Mouse (Mus musculus): Measurements from ENCODE around the gene Slc16a13. TPM values are rescaled to one million over a fixed set of nuclear protein-coding genes. Genes with fewer than 3 reads are reported as not detected.

The Slc16a13 gene
- total RNA-seq, 2 experiments from 2014 or later: 0.19 to 2.4 TPM

DNA sequence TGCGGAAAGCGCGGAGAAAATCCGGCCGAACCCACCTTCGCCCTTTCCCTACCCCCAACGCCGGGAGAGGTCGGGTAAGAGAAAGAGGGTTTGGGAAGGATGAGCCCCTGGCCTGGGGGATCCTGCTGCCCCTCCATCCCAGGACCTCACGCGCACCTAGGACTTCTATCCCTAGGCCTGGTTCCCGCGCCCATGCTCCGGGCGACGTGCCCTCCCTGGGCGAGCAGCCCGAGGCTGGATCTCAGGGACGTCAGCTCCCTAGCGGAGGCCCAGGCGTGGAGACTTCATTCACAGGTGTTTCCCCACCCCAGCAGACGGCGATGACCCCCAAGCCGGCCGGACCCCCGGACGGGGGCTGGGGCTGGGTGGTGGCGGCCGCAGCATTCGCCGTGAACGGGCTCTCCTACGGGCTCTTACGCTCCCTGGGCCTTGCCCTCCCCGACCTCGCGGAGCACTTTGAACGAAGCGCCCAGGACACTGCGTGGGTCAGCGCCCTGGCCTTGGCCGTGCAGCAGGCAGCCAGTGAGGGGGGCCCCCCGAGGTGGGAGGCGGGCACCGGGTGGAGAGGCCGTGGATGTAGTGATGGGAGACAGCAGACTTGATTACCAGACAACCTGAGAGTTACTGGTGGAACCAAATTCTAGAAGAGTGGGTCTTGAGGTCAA lies 6.5 kb downstream of the Slc16a13 start:
- no peak; the same call in 1 of the 2 replicates for ATAC-seq (replicated peaks; ENCODE audit: low FRiP score, low TSS enrichment, poor library complexity, severe bottlenecking)

DNA sequence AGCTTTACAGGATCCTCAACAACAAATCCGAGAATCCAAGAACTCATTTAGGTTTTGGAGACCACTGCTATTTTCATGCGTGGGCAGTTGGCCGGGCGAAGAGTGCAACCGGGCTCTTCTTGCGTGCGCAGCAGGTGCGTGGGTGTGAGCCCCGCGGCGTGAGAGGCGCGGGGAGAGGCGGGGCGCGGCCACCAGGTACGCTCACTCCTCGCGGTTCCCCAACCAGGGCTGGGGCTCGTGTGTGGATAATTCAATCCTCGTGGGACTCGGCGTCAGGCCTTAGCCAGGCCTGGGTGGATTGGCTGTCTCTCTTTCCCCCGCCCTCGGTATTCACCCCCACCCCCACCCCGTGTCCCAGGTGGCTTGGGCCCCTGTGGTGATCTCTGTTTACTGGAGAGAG lies 7.1 kb downstream of the Slc16a13 start:
- no peak for ATAC-seq (replicated peaks; ENCODE audit: low FRiP score, low TSS enrichment, poor library complexity, severe bottlenecking)

DNA sequence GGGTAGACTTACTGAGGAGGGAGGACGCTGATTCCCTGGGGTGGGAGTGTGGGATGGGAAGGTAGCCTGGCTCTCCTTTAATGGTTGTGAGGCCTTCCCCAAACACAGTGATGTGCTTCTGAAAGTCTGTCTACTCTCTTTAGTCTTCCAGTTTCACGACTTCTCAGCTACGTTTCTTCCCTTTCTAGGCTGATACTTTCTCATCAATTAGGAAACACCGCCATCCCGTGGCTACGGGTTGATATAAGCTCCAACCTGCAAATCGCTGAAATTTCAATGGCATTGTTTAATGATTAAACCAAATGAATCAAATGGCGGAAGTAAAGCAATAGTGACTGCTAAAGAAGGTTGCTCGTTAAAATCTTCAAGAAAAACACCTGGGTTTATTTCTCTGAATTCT lies 8.0 kb downstream of the Slc16a13 start:
- ATAC-seq (replicated peaks; ENCODE audit: low FRiP score, low TSS enrichment, poor library complexity, severe bottlenecking): peak; percentile 40; the same call in 1 of the 2 replicates

DNA sequence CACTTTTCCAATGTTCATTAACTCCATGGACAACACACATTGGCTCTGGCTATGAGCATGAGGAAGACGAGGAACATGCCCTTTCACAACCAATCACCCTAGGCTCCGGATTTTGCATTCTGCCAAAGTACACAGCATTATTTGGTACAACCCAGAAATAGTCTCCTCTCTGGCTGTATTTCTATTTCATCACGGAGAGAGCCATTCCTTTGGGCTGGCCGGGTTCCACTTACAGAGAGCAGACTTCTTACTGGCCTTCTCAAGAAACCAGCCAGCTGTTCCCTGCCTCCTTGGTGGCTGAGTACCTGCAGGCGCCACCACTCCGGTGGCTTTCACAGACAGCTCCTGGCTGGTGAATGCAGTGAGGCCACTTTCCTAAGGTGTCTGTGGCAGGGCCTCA lies 8.4 kb downstream of the Slc16a13 start, which contains the start of gene Slc16a11:
Gene Slc16a11, plus strand, starts transcription at position 330 of the 400 bp plus-strand sequence.
- ATAC-seq (replicated peaks; ENCODE audit: low FRiP score, low TSS enrichment, poor library complexity, severe bottlenecking): no peak

DNA sequence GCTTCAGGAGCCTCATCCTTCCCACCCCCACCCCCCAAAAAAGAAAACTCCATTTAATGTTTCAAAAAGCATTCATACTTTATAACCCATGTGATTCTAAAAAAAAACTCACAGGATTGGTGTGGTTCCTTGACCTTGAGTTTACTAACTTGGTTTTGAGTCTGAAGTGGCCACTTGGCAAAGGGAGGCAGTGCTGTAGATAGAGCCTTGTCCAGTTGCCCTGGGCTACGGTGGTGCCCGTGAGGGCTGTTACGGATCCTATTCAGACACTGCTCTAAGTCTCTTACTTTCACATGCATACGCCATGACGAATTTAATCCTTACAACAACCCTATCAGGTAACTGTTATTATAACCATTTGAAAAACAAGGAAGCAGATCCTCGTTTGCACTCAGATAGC lies 8.9 kb downstream of the Slc16a13 start:
- ATAC-seq (replicated peaks; ENCODE audit: low FRiP score, low TSS enrichment, poor library complexity, severe bottlenecking): no peak

DNA sequence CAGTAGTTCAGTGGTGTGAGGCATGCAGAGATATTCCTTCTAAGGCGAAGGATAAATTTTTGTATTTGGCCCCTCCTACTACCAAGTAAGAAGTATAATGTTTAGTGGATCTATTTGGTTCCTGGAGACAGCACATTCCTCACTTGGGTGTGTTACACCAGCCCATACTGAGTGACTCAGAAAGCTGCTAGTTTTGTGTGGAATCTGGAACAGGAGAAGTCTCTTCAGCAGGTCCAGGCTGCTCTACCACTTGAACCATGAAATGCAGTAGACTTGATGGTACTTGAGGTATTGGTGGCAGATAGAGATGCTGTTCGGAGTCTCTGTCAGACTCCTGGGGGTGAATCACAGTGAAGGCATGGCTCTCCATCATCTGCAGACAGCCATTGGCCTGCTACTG lies 10.2 kb downstream of the Slc16a13 start:
- no peak for ATAC-seq (replicated peaks; ENCODE audit: low FRiP score, low TSS enrichment, poor library complexity, severe bottlenecking)

DNA sequence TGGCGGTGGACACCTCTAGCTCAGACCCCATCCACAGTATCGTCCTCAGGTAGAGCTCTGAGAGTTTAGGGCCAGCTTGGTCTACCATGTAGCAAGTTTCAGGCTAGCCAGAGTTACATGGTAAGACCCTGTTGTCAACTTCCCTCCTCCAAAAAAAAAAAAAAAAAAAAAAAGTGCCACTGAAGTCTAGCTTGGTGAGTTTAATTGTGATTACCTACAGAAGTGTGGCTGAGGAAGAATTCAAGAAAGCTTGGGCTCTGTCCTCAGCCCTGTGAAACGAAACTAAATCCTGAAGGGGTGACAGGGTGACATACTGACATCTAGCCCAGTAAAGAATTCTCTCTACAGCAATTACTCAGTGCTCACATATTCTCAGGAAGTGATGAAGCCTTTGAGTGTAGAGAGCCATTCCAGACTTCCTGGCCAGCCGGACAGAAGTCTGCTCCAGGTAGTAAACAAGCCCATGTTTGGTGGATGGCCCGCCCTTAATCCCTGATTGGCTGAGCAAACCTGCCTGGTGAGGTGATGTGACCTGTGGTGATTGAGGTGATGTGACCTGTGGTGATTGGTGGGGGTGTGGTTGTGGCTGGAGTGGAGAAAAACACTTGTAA lies 12.0 kb downstream of the Slc16a13 start:
- no peak for ATAC-seq (replicated peaks; ENCODE audit: low FRiP score, low TSS enrichment, poor library complexity, severe bottlenecking)

DNA sequence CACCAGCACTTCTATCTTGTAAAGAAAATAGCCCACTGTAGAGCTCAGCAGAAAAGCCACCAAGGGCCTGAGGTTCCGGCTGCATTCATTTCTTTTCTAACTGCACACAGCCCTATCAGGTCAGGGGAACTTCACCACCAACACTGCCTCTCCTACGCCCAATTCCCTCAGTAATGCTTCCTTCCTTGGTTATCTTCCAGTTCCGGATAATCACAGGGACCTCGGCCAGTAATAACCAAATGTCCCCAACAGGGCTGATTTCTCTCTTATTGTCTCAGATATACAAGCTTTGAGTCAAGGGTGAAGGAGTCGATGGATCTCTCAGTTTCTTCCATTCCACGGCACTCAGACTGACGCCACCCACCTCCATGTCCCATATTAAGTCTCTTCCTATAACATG lies 13.6 kb downstream of the Slc16a13 start:
- ATAC-seq (replicated peaks; ENCODE audit: low FRiP score, low TSS enrichment, poor library complexity, severe bottlenecking): no peak

DNA sequence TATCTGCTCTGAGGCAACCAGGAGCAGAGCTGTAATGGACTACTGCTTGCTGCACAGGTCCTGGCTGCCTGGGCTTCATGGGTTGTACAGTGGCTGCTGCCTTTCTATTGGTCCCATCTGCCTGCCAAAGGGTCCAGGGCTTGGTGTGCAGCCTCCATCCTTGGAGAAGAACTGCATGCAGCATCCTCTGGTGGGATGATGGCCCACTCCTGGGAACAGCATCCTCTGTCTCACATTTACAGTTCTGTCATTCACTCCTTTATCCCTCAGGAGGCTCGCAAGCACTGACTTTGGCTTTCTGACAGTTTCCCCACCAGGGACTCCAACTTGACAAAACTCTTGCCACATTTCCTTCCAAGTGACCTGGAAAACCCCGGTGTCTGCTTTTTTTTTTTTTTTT lies 14.1 kb downstream of the Slc16a13 start:
- no peak for ATAC-seq (replicated peaks; ENCODE audit: low FRiP score, low TSS enrichment, poor library complexity, severe bottlenecking)

DNA sequence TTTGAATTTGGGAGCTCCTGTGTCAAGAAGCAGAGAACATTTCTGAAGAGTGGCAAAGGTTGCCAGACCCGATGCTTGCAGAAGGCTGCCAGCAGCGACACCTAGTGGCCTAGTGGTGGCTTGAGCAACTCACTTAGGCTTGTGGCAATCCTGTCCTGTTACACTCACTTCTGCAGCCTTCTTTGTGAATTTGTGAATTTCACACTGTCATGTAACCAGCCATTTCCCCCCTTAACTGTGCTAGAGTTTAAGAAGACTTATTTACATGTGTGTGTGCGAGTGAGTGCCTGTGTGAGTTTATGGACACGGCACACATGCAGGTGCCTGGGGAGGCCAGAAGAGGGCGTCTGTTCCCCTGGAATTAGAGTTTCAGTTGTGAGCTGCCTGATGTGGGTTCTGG lies 19.2 kb downstream of the Slc16a13 start:
- ATAC-seq (replicated peaks; ENCODE audit: low FRiP score, low TSS enrichment, poor library complexity, severe bottlenecking): peak; percentile 83

DNA sequence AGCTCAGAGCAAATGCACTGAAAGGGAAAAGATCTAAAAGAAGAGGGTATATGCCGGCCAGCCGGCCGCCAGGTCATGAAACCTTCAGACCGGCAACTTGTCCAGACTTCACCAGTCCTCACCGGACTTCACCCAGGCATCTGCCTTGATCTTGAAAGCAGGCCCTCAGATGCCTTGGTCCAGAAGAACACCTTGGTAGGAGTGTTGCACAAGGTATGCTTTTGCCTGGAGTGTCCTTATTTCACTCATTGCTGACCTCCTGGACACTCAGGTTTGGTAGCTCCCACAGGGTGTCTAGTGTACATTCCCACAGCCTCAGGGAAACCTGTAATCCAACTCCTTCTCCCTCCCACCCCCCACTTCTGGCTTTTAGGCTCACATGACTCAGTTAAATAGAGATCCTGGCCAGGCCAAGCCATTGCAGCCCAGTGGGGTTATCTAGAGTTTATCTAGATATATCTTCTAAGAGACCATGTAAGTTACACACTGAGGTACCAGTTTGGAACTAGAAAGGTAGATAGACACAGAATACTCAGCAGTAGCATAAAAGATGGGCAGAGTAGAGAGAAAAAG lies 20.7 kb downstream of the Slc16a13 start:
- ATAC-seq (replicated peaks; ENCODE audit: low FRiP score, low TSS enrichment, poor library complexity, severe bottlenecking): no peak

DNA sequence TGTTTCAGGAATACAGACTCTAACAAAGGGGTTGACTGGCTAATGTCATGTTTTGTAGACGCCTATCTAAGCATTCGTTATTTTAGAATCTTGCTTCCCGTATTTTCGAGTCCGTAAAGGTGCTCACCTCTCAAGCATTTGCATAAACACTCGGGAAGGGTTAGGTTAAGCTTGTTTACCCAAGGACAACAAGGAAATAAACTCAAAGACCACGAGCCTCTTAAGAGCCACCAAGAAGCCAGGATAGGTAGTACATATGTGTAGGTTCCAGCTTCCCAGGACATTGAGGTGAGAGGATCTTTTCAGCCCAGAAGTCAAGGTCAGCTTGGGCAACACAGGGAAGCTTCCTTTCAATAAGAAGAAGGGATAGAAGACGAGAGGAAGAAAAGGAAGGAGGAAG lies 21.8 kb downstream of the Slc16a13 start:
- ATAC-seq (replicated peaks; ENCODE audit: low FRiP score, low TSS enrichment, poor library complexity, severe bottlenecking): no peak

DNA sequence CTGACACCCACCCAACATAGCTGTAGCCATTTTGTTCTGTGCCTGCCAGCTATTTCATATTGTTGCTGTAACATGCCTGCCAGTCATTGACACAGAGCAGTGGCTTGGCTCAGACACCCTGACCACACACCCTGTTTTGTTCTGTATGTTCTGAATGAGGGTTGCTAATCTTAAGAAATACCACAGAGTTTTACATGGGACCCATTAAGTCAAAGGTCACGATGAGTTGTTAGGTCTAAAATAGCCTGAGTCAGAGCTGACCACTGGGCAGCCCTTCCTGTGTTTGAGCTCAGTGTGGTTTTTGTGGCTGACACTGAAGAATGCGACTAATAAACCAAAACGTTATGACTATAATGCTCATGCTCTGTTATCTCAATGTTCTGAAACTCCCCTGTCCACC lies 22.5 kb downstream of the Slc16a13 start:
- ATAC-seq (replicated peaks; ENCODE audit: low FRiP score, low TSS enrichment, poor library complexity, severe bottlenecking): no peak

DNA sequence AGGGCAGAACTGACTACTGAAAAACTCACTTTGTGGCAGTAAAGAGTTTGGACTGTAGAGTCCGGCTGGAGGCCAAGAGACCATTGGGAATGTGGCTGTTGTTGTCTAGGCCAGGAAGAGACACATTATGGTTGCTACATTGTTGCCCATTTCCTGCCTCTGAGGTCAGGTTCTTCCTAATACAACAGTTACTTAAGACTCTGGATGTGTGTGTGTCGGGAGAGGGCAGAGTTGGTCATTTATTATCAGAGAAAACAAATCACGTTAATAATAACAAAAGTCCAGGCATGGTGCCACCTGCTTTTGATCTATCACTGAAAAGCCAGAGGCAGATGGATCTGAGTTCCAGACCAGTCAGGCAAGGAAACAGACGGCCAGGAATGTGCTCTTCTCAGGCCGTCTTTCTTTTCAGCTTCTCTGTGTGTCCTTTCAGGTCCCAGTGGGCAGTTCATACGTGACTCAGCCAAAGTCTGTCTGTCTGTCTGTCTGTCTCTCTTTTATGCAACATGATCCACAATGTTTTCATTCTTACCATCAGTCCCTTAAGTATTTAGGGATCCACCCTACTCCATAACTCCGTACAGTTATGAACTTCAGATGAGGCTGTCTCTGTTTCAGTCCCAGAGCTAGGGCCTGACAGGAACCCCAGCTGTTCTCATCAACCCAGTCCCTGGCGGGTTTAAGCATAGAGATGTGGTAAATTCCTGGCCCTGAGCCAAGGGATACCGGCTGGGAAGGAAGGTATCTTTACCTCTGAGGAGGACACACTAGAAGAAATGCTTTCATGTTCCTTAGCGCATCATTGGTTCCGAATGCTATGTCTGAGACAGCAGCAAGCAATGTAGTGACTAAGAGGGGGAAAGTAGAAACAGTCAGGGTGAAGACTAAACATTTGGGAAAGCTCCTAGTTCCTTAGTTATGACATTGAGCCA lies 27.2 kb downstream of the Slc16a13 start:
- ATAC-seq (replicated peaks; ENCODE audit: low FRiP score, low TSS enrichment, poor library complexity, severe bottlenecking): no peak

DNA sequence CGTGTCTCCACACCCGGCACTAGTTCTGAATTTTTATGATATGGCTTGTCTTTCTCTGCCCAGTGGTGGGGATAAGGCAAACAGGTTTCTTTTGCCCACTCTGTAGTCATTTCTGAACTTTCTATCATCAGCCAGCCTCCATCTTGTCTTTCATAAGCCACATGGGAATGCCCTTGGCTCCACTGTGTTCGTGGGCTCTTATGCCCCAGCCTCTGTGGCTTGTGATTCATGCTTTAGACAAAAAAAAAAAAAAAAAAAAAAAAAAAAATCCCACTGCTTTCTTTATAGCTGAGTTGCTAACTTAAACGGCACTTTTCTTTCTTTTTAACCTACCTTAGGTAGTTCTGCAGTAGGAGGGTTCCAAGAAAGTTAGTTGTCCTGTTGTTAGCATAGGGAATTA lies 28.7 kb downstream of the Slc16a13 start:
- ATAC-seq (replicated peaks; ENCODE audit: low FRiP score, low TSS enrichment, poor library complexity, severe bottlenecking): no peak

DNA sequence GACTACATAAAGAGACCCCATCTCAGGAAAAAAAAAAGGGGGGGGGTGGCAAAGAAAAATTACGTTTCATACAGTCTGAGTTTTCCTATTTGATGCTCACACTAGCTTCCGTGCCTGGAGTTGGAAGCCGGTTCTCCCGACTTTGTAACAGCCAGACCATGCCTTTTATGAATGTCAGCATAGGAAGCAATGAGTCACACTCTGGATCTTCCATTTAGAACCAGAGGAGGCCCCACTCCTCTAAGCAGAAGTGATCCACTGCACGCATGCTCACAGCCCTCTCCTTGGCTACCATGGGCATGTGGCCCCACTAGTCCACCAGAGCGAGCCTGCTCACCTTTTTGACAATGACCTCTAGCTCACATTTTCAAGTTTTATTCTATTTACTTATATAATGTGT lies 29.7 kb downstream of the Slc16a13 start:
- no peak for ATAC-seq (replicated peaks; ENCODE audit: low FRiP score, low TSS enrichment, poor library complexity, severe bottlenecking)

DNA sequence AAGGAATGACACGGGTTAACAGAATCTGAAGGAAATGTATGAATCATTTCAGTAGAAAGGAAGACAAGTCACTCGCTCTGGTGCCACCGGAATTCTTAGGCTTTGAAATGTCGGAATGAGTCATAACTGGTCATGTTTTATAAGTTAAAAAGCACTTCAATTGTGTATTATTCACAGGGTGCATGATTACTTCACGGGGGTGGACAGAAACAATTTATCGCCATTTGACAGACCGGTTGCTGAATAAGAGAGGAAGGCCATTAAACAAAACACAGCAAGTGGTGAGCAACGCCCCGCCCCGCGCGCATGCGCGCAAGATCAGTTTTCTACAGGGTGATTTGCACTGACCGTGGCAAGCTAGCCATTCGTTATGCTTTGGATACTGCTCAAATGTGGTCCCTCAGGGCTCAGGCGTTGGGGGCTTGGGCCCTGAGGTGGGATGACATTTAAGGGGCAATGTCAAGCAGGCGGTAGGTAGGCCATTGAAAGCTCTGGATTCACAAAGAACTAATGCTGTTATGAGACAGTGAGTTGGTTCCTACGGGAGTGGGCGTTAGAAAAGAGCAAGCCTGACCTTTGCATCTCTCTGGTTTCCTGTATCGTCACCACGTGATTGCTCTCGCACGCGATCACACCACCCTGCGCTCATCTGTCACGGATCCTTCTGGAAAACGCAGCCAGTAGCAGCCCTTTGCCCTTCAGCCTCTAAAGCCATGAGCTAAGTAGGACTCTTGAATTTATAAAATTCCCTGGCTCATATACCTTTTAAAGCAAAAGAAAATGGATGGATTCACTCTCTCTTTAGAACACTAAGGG lies 31.3 kb downstream of the Slc16a13 start:
- no peak for ATAC-seq (replicated peaks; ENCODE audit: low FRiP score, low TSS enrichment, poor library complexity, severe bottlenecking)

DNA sequence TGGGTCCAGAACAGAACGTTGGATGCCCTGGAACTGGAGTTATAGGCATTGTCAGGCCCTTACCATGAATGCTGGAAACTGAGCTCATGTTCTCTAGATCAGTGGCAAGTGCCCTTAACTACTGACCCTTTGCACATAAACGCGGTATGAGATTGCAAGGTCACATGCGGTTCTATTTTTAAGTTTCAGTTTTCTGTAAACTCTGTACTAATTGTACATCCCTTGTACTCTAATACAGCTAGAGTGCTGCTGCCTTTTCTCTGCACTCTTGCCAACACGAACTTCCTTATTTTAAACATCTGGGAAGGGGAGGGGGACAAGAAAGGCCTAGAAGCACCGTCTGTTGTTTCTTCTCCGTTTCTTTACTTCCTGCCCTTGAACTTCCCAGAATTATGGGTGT lies 35.7 kb downstream of the Slc16a13 start:
- no peak for ATAC-seq (replicated peaks; ENCODE audit: low FRiP score, low TSS enrichment, poor library complexity, severe bottlenecking)

DNA sequence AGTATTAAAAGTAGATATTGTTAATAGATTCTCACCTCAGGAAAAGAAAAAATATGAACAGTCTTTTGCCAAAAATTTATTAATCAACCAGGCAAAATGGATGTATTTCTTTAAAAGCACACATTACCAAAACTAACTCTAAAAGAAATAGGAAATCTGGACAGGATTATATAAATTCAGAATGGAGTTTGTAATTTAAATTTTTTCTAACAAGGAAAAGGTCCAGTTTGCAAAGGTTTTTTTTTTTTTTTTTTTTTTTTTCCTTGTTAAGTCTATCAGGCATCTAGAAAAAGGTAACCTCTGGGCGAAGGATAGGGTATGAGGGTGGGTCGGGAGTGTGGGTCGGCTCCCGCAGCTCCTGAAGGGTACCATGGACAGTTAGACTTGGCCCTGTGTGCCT lies 40.4 kb downstream of the Slc16a13 start:
- no peak for ATAC-seq (replicated peaks; ENCODE audit: low FRiP score, low TSS enrichment, poor library complexity, severe bottlenecking)

Data from megakaryocyte-erythroid progenitor cell, adult 5-6 weeks (primary cell).